Mouse (Mus musculus) WW6 (cell line): ENCODE results near the gene Mpped1.

Experiments used
- DNase-seq: peaks from one replicate; pipeline ENCODE4 v3.0.0-alpha.2; 2013; ENCODE audit warnings: low read depth, low spot score

Mpped1 gene

GRCm38 (mm10) chr15:83789046-83789445, 9.8 kb downstream of the Mpped1 start:
- DNase-seq: no peak

- DNase-seq: no peak
Observed at GRCm38 (mm10) chr15:83796924-83797323, 17.7 kb downstream of the Mpped1 start.

DNA sequence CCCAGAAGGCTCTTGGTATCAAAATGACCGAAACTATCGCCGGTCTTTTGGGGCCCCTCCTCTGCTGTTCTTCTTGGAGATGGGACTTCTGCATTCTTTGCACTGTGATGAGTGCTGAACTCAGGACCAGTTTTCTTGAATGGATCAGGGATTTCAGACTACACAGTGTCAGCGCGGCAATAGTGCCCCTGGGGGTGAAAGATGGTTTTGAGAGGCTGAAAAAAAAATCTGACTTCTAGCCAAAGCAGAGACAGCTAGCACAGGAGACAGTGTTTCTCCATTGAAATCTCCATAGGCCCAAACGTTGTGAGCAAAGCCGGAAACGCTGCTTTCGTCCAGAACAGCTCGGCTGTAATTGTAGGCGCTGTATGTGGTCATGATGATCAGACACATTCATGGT, 19.7 kb downstream of the Mpped1 start:
- DNase-seq: no peak

DNA sequence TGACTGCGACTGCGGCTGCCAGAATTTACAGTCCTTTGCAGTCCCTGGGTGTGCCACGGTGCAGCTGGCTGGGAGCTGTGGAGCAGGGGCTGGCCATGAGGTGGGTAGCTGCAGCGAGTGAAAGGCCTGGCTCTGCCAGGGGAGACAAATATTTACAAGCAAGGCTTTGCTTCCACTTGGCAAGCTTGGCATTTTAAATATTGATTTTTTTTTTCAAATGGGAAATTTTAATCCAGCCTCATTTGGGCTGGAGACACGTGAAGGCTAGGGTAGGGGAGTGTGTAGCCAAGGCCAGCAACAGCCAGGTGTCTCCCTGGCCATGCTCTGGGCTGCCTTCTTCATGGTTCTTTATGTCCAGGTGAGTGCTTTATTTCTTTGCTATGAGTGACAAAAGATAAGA, 21.7 kb downstream of the Mpped1 start:
- no peak for DNase-seq

GRCm38 (mm10) chr15:83814106-83814505, 34.8 kb downstream of the Mpped1 start:
- DNase-seq: no peak

GRCm38 (mm10) chr15:83828011-83828410, 48.7 kb downstream of the Mpped1 start:
- DNase-seq: no peak

DNA sequence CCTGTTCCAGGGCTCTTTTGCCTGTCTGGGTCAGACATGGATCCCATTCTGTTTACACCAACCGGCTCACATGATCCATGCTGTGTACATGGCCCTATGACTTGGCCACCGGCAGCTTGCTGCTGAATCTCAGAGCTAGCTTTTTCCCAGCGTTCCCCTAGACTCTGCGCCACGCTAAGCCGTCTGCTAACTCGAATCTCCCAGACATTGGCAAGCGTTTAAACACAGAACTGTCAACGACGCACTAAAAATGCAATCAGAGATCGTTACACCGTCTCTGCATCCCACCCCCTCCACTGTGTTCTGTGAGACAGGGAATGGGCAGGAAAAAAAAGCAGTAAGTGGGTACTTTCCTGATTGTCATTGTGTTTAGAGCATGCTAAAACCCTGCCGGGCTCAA, 50.0 kb downstream of the Mpped1 start:
- DNase-seq: no peak

GRCm38 (mm10) chr15:83832265-83832664, 53.0 kb downstream of the Mpped1 start:
- DNase-seq: no peak

DNA sequence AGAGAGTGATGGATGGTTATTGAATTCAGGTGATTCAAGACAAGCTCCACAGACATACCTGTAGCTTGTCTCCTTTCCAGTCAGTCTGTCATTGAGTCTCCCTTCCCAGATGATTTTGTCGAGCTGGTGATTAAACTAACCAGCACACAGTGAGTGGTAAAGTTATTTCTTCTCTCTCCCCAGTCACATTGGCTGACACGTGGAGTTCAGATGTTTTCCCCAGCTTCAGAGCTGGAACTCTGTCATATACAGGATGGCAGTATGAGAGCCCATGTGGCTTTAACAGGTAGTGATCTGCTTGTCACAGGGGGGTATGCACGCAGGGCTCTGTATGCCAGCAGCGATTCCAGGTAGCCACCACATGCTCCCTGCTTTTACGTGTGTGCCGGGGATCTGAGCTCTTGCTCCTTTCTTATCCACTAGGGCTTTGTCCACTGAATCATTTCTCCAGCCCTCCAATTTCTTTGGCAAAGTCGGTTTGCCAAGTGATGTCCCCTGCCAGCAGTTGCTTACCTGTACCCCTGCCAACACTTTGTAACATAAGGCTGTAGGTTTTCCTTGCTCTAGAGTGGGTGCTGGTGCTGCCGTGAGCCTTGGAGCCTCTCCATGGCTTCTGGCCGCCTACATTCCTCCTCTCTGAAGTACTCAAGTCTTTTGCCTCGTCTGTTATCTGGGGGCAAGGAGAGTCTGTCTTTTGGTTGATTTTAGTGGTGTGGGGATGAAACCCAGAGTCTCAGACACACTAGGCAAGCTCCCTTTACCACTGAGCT, 61.9 kb downstream of the Mpped1 start:
- no peak for DNase-seq

- DNase-seq: no peak
Observed at GRCm38 (mm10) chr15:83842419-83842818, 63.2 kb downstream of the Mpped1 start.

GRCm38 (mm10) chr15:83842915-83843789, 63.9 kb downstream of the Mpped1 start:
- DNase-seq: no peak

- DNase-seq: no peak
Observed at GRCm38 (mm10) chr15:83845734-83846133, 66.5 kb downstream of the Mpped1 start.

- no peak for DNase-seq
Observed at GRCm38 (mm10) chr15:83846592-83846991, 67.3 kb downstream of the Mpped1 start.

DNA sequence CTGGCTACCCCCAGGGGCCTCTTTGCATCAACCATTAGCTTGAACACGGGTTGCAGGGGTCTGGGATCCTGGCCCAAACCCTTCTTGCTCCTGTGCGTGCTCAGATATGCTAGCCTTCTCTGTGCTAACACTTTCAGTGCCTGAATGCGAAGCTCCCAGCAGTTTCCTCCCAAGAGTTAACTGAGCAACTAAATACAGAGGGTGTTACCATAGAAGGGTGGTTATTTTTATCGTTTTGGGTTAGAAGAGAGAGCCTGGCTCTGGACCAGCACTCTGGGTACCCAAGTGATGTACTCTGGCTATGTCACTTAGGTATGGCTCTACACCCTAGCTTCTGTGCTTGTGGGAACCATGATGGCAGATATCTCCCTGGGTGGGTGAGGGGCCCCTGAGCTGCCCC, 68.2 kb downstream of the Mpped1 start:
- no peak for DNase-seq

- DNase-seq: no peak
Observed at GRCm38 (mm10) chr15:83848193-83848592, 68.9 kb downstream of the Mpped1 start.

DNA sequence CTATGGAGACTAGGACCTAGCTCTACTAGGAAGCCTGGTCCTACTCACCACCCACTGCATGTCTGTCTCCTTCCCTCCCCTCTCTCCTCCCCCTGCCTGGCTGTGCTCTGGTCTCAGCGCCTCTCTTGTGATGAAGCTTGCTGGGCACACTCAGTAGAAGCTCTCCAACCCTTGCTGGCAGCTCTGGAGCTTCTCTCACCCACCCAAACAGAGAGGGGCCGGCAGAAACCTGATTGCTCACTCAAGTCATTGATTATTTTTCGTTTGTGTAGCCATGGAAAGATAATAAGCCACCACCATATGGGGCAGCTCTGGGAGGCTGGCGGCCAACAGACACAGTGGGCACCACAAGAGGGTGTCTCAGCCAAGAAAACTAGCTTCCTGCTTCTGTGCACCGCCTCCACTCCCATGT, 74.1 kb downstream of the Mpped1 start:
- no peak for DNase-seq

DNA sequence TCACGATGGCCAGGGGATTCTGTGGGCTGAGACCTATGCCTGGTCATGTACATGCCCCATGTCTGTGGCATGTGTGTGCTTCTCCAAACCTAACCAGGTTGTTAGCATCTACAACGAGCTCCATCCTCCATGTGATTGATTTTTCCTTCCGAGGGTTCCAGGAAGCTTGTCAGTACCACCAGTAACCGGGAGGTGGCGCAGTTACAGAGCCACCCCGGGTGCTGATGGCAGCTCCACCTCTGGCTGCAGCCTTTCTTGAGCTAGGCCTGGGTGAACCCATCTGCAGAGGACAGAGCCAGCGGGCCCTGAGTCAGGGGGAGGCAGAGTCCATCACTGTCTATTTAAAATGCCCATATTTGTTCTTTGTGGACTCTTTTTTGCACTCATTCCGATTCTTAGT, 77.9 kb downstream of the Mpped1 start:
- peak; percentile 16 for DNase-seq

- no peak for DNase-seq
Observed at GRCm38 (mm10) chr15:83865626-83866025, 86.4 kb downstream of the Mpped1 start.

- DNase-seq: no peak
Observed at GRCm38 (mm10) chr15:83870936-83871335, 91.7 kb downstream of the Mpped1 start.

- no peak for DNase-seq
Observed at GRCm38 (mm10) chr15:83877155-83877866, 98.0 kb downstream of the Mpped1 start.

GRCm38 (mm10) chr15:83877898-83878297, 98.6 kb downstream of the Mpped1 start:
- DNase-seq: no peak

GRCm38 (mm10) chr15:83879845-83880244, 100.6 kb downstream of the Mpped1 start:
- DNase-seq: peak; percentile 38
